Mouse (Mus musculus): ENCODE data around the gene Cyp2d10.
"Not testable (repeated sequence)": the region's sequence is repeated elsewhere in the genome, so short reads cannot be mapped to it uniquely, and the experiment has no call there.

Cyp2d10 gene

DNA sequence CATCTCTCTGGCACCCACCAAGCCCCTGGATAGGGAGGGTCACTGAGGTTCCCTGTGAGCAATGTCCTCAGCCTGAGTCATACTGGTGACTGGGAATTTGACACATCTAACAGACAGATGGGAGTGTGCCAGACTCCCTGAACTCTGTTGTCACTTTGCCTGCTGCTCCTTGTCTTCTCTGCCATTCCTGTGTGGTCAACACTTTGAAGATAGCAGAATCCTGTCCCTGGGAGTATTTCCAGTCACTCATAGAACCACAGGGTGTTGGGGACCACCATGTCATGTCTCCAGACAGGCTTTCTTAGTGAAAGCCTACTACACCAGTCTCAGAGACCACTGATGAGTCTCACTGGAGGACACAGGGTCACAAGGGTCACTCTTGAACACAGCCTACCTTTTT lies 4.9 kb downstream of the Cyp2d10 start:
- DNase-seq (ENCODE audit: inconsistent age in 2 of 2, low spot score in 1 of 2), result no peak

DNA sequence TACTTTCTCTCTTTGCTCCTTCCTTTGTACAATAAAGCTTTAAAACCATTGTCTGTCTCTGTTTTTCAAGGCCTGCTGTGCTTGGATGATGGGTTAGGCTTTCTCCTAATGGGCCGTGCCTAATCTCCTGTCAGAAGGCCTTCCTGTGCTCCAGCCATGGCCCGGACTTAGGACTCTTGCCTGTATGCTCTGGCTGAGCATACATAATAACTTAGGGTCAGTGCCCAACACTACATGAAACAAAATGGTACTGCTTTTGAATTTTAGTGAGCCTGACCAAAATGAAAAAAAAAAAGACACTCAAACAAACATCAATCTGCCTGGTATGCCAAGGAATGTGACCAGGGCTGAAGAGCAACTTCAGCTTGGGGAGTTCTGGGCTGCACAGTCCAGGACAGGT lies 5.5 kb downstream of the Cyp2d10 start:
- no peak for DNase-seq (ENCODE audit: inconsistent age in 2 of 2, low spot score in 1 of 2)

DNA sequence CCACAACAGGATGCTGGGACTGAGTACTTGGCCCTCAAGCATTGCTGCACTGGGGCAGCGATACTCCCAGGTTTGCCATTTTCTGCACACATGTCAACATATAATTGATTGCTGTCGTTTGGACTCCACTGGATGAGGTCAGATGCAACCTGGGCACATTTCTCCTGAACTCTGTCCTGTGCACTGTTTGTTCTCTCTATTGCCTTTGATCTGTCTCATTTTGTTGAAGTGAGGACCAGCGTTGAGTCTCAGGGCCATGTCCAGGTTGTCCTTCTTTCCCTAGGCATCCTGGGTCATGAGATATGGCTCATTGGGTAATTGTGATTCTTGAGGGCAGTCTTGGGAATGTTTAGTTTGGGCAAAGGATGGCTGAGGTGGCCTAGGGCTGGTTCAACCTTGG lies 11.0 kb downstream of the Cyp2d10 start:
- not testable (repeated sequence) for DNase-seq (ENCODE audit: inconsistent age in 2 of 2, low spot score in 1 of 2)

GRCm38 (mm10) chr15:82393922-82394321 lies 13.1 kb downstream of the Cyp2d10 start, which contains the start of gene Cyp2d11:
TSS of gene Cyp2d11 (minus strand) at chr15:82394022.
- not testable (repeated sequence) for DNase-seq (ENCODE audit: inconsistent age in 2 of 2, low spot score in 1 of 2)

DNA sequence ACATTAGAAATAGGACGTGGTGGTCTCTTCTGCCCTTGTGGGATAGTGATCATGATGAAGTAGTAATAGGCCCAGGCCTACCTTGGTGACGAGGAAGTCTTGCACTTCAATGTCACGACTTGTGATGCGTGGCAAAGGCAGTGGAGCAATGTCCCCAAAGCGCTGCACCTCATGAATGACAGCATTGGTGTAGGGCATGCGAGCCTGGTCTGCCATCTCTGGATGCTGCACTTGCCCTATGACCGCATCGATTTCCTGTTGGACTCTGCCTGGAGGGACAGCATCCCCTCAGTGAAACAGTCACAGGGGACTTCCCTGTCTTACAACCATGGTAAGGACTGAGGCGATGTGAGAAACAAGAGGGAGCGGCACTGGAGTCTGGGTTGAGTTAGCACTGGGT lies 17.1 kb downstream of the Cyp2d10 start:
- not testable (repeated sequence) for DNase-seq (ENCODE audit: inconsistent age in 2 of 2, low spot score in 1 of 2)

GRCm38 (mm10) chr15:82385729-82386128 lies 21.3 kb downstream of the Cyp2d10 start:
- no peak for DNase-seq (ENCODE audit: inconsistent age in 2 of 2, low spot score in 1 of 2)

DNA sequence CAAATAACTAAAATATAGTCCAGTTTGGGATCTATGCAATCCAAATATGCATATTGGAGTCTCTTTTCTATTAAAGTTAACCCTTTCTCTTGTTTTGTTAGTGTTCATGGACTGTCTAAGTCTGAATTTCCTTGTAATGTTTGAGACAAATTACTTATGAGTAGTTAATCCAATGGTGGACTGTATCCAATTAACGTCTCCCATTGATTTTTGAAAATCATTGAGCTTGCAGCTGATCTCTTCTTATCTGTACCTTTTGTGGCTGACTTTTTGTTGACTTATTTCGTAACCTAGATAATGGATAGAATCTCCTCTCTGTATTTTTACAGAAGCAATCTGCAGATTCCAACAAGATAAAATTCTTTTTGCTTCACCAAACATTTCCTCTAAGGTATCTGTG lies 24.6 kb downstream of the Cyp2d10 start:
- no peak for DNase-seq (ENCODE audit: inconsistent age in 2 of 2, low spot score in 1 of 2)

DNA sequence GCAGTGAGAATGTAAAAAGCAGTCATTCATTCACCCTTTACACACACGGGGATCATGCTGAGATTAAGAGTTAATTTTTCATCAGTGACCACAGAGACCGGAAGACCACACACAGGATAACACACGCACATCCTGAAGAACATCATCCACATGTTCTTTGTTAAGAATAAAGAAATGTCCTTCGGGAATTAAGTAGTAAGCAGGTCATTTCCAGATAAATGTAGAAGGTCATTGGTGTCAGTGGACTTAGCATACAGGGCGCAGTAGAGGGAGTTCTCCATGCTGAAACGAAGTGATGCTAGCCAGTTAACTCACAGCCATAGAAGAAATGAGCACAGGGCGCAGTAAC lies 26.3 kb downstream of the Cyp2d10 start:
- no peak for DNase-seq (ENCODE audit: inconsistent age in 2 of 2, low spot score in 1 of 2)

DNA sequence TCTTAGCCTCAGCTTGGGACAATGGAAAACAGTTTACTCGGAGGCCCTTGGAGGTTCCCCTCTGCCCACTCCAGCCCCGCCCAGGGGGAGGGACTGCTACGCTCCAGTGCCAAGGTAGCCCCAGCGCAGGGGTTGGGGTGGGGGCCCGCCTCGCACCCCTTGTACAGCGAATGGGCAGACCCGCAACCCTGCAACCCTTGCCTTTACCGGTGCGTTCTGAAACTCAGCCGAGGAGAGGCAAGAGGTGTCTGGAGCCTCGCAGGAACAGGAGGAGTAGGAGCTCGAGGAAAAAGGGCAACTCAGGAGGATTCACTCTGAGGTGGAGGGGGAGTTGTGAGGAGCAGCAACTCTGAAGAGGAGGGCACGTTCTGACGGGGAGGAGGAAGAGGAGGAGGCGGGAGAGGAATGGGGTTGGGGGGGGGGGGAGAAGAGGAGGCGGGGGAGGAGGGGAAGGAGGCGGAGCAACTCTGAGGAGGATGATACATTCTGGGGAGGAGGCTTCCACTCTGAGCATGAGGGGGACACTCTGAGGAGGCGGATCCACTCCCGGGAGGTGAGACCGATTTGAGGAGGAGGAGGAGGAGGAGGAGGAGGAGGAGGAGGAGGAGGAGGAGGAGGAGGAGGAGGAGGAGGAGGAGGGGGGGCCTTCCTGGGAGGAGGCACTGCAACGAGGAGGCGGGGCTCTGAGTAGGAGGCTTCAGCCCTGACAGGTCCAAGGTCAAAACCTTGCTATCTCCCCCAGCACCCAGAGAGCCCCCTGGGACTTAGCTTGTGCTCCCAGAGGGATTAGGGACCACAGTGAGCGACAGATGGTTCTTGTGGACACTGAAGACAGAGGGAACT lies 26.9 kb downstream of the Cyp2d10 start, which contains the start of gene Cyp2d22:
Gene Cyp2d22 (minus strand): TSS at position 390 of the 843 bp plus-strand sequence.
- peak; percentile 77 to 91 for DNase-seq (ENCODE audit: inconsistent age in 2 of 2, low spot score in 1 of 2)

DNA sequence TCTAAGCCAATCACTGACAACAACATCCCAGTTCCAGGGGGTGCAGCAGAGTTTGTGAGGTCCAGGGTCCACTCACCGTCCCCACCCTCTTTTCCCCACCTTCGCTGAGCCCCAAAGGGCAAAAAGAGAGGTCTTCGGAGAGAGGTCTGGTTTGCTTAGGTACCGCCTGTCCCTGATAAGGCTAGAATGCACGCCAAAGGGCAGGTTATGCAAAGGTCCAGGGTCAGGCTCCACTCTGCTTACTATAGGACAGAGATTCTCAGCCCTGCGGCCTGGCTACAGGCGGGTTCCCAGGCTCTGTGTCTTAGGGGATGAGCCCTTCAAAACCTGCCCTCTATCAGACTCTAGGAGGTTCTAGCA lies 27.5 kb downstream of the Cyp2d10 start:
- DNase-seq (ENCODE audit: inconsistent age in 2 of 2, low spot score in 1 of 2), result no peak

DNA sequence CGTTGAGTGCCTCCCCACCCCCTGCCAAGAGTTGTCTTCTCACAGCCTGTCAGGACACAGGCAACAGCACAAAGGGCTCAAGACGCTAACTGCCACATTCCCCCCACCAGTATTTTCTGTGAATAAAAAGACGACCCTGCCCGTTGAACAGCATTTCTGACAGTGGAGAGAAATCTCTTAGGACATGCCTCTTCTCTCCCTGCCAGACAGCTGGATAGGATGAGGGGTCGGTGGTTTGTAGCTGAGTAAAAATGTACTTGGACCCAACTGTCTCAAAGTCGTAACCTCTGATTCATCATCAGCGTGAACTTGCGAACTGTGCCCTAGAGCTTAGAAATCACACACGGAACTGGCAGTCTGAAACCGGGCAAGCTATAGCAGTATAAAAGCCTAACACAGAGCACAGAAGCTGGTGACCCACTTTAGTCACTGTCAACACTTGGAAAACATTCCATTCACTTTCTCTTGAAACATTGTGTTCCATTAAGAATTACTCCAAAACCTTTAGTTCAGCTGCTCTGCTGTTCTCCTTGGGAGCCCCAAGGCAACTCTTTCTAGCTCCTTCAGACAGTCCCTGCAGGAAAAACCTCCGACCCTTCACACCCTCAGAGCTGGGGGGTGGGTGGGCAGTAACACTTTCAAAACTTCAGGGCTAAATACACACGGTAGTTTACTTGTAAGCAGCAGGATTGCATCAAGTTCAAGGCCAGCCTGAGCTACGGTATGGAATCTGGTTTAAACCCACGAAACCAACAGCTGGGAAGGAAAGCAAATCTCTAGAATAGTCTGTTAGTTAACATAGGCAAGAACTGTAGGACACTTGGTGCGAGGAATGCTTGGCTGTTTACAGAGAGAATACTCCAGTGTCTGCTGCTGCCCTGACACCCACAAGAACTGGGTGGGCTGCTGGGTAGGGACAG lies 28.5 kb downstream of the Cyp2d10 start:
- peak in 1 of 2 experiments; percentile 63 for DNase-seq (ENCODE audit: inconsistent age in 2 of 2, low spot score in 1 of 2)

DNA sequence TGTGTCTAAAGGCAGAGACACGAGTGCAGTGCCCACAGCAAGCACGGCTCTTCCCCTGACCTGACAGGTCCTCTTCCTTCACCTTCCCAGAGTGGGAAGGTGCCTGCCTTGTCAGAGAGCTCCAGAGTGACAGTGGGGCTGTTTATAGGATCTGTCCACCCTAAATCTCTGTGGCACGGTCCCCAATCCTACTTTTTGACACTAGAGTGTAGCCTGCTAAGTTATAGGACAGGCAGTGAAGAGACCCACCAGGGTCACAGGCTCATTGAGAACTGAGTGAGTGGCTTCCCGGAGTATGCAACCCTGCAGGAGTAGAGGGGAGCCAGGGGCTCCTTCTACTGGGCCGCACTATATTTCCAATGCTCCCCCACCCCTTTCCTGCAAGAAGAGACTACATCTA lies 29.3 kb downstream of the Cyp2d10 start:
- peak in 1 of 2 experiments; percentile 29 for DNase-seq (ENCODE audit: inconsistent age in 2 of 2, low spot score in 1 of 2)

- peak; percentile 51 to 71 for DNase-seq (ENCODE audit: inconsistent age in 2 of 2, low spot score in 1 of 2)
These were observed 30.4 kb downstream of the Cyp2d10 start for GRCm38 (mm10) chr15:82376393-82377138.

- DNase-seq (ENCODE audit: inconsistent age in 2 of 2, low spot score in 1 of 2), result no peak
These were observed 31.1 kb downstream of the Cyp2d10 start for GRCm38 (mm10) chr15:82375855-82376254.

- DNase-seq (ENCODE audit: inconsistent age in 2 of 2, low spot score in 1 of 2), result no peak
These were observed 32.6 kb downstream of the Cyp2d10 start for GRCm38 (mm10) chr15:82374437-82374836.

- peak in 1 of 2 experiments; percentile 21 for DNase-seq (ENCODE audit: inconsistent age in 2 of 2, low spot score in 1 of 2)
These were observed 34.0 kb downstream of the Cyp2d10 start for GRCm38 (mm10) chr15:82372991-82373390.

- DNase-seq (ENCODE audit: inconsistent age in 2 of 2, low spot score in 1 of 2), result no peak
These were observed 34.5 kb downstream of the Cyp2d10 start for GRCm38 (mm10) chr15:82372446-82372845.

DNA sequence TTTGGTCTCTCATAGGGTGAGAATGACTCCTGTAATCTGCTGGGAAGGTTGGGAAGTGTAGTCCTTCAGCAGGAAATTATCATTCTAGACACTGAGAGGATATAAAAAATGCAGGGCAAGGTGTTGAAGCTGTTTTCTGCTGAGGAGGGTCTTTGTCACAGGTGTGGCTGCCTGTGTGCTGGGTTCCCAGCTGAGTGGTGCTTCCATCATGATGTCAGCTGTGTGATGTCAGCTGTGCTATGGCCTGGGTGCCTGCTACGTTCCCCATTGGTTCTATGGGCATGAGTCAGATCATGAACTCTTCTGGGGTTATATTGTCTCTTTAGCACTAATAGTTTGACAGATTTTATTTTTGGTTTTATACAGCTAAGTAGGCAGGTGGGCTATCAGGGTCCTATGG lies 38.1 kb downstream of the Cyp2d10 start:
- DNase-seq (ENCODE audit: inconsistent age in 2 of 2, low spot score in 1 of 2), result peak in 1 of 2 experiments; percentile 16

DNA sequence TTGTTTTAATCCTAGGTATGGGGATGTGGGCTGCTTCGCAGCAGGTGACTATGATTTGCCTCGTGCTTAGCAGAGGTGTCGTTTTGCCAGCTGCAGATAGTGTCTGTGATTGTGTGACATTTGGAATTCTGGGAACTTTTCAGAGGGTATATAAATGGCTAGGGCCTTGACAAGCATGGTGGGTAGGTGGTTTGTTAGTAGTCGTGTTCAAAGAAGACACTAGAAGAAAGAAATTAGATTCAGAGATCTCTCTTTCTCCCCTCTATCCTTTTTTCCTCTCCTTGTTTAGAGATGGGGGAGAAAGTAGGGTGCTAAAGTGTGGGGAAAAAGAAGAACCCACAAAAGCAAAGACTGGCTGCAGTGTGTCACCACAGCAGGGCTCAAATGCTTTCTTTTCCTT lies 38.8 kb downstream of the Cyp2d10 start:
- peak in 1 of 2 experiments; percentile 18 for DNase-seq (ENCODE audit: inconsistent age in 2 of 2, low spot score in 1 of 2)

DNA sequence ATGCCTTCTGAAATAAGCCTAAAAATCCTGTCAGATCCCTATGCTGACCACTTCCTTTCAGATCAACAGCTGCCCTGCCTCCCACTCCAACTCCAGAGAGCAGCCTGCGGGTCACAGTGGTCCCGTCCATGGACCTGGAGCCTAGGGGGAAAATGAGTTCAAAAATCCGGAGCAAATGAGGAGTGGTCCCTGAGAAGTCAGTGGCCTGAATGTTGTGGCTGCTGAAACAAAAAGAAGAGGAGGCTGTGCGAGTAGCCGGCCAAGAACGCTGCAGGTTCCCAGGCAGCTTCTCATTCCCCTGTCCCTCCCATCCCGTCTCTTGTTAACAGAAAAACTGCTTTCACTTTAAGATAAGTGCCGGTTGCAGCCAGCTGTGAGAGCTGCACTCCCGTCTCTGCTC lies 42.4 kb downstream of the Cyp2d10 start:
- peak; percentile 5 to 40 for DNase-seq (ENCODE audit: inconsistent age in 2 of 2, low spot score in 1 of 2)

DNA sequence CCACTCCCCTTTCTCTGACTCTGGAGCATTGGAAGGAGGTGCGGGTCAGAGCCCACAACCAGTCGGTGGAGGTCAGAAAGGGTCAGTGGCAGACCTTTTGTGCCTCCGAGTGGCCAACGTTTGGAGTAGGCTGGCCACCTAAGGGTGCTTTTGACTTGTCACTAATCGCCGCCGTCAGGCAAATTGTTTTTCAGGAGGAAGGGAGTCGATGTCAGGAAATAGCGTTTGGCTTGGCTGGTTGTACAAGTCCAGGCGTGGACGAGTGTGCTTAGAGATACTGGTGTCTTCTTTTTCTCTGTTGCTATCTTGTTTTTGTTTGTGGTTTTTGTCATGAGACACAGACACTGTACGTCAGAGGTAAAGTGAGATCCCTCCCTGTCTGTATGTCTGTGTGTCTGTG lies 43.2 kb downstream of the Cyp2d10 start:
- peak in 1 of 2 experiments; percentile 14 for DNase-seq (ENCODE audit: inconsistent age in 2 of 2, low spot score in 1 of 2)
